Mouse (Mus musculus) right cerebral cortex, postnatal 10 days (tissue): ENCODE results near the gene Gm29582.
"Not testable (repeated sequence)": the region's sequence is repeated elsewhere in the genome, so short reads cannot be mapped to it uniquely, and the experiment has no call there.

Experiments used
- DNase-seq, 2 experiments: peaks; one replicate each; pipeline ENCODE4 v3.0.0; 2021; ENCODE audit warnings: low spot score in 2 of 2

The Gm29582 gene

DNA sequence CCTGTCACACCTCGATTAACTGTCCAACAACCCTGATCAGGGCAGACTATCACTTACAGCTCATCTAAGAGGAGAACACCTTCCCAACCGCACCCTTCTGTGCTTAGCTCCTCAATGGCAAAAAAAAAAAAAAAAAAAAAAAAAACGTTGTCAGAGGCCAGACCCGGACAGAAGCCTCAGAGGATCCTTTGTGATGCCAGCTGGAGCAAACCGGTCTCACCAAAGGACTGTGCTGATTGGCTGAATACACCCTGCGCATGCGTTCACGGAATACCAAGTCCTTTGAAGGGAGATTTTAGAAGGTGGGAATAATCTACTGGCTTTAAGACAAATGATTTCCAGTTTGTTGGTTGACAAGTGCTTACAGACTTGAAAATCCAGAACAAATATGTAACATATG is at the start of gene Gm29582:
Gm29582 (minus strand) TSS at position 101 of the 400 bp plus-strand sequence.
- DNase-seq, result not testable (repeated sequence)
